Comparison of ENCODE assay signal across 11 mouse cellular contexts in genomic region chr12:79846247-79847151, GRCm38 (mm10).
DNase-seq lines count a peak whose midpoint lies in the region; ATAC-seq and TF ChIP-seq lines count a peak whose summit lies in the region.
"Had no signal": no experiment of that assay in that cellular context is flagged by ENCODE, and none has a peak within 500 bp of the region (broad histone marks: within the 10 kb centered on the region; RNA-seq: fewer than 3 reads in every experiment).

No protein-coding gene starts in this region.

- TF ChIP-seq EP300 in liver, postnatal 0 days (IDR thresholded peaks at IDR 0.05; ENCODE audit: low read depth), result no peak

- no peaks in the 10 kb centered on the region for H3K36me3 ChIP-seq in heart, embryonic 13.5 days
- H3K36me3 ChIP-seq in neural tube, embryonic 15.5 days, result no peaks in the 10 kb centered on the region
- no peaks in the 10 kb centered on the region for H3K36me3 ChIP-seq in forebrain, embryonic 16.5 days (ENCODE audit: control insufficient read depth, insufficient read depth)
- no peaks in the 10 kb centered on the region for H3K36me3 ChIP-seq in liver, postnatal 0 days (replicated peaks; ENCODE audit: insufficient read depth, low read length)

- no peak overlapping the region for H3K4me3 ChIP-seq in heart, embryonic 13.5 days
- no peak overlapping the region for H3K4me3 ChIP-seq in neural tube, embryonic 15.5 days (replicated peaks)
- no peak overlapping the region for H3K4me3 ChIP-seq in forebrain, embryonic 16.5 days (replicated peaks; ENCODE audit: low read length)
- no peak overlapping the region for H3K4me3 ChIP-seq in liver, postnatal 0 days (ENCODE audit: low read depth, low read length)
- H3K4me3 ChIP-seq: heart, adult 2 months had no signal

- peaks cover 76% of the 10 kb centered on the region for H3K4me1 ChIP-seq in heart, embryonic 13.5 days
- peaks cover 25% of the 10 kb centered on the region for H3K4me1 ChIP-seq in neural tube, embryonic 15.5 days
- H3K4me1 ChIP-seq in forebrain, embryonic 16.5 days (replicated peaks; ENCODE audit: control insufficient read depth, insufficient read depth, low read length), result peaks cover 26% of the 10 kb centered on the region
- H3K4me1 ChIP-seq in liver, postnatal 0 days (ENCODE audit: insufficient read depth), result peaks cover 25% of the 10 kb centered on the region

- DNase-seq in heart, adult 18-20 months, result no peak
- DNase-seq in neural tube, embryonic 10.5 days (ENCODE audit: extremely low spot score, low spot score), result peak; percentile 52
- DNase-seq in frontal cortex, postnatal 10 days (ENCODE audit: low spot score in 2 of 2), result no peak
- DNase-seq in cerebellum, adult 9-11 months, result no peak
- DNase-seq in liver, postnatal 0 days, result no peak
- DNase-seq: cerebellum, postnatal 14 days had no signal

- no peak for TF ChIP-seq CTCF in liver, postnatal 0 days (IDR thresholded peaks at IDR 0.05; ENCODE audit: low read depth)

- ATAC-seq in heart, embryonic 13.5 days (ENCODE audit: extremely low read depth, insufficient number of reproducible peaks, low FRiP score, low TSS enrichment), result no peak
- ATAC-seq in neural tube, embryonic 15.5 days (ENCODE audit: low FRiP score), result no peak
- ATAC-seq in forebrain, embryonic 16.5 days, result peak; percentile 47
- ATAC-seq in liver, postnatal 0 days, result no peak

- WGBS in heart, embryonic 13.5 days, result 62% methylated on average over 7 of the region's 7 CpGs
- 50% methylated on average over 7 of the region's 7 CpGs for WGBS in neural tube, embryonic 15.5 days
- 15% methylated on average over 7 of the region's 7 CpGs for WGBS in forebrain, embryonic 16.5 days
- 72% methylated on average over 7 of the region's 7 CpGs for WGBS in liver, postnatal 0 days (ENCODE audit: insufficient replicate concordance)

- 0 out of 2 replicates have a peak overlapping the region, but pooled peaks have one; percentile 17 for H3K27ac ChIP-seq in heart, embryonic 13.5 days (replicated peaks)
- H3K27ac ChIP-seq in neural tube, embryonic 15.5 days (replicated peaks), result no peak overlapping the region; the same call in 1 of the 2 replicates
- no peak overlapping the region for H3K27ac ChIP-seq in forebrain, embryonic 16.5 days (ENCODE audit: low read length)
- H3K27ac ChIP-seq in liver, postnatal 0 days (ENCODE audit: low read depth), result no peak overlapping the region
- H3K27ac ChIP-seq: heart, adult 2 months; liver, embryonic 14.5 days had no signal

- H3K9ac ChIP-seq in heart, embryonic 13.5 days, result no peak overlapping the region
- H3K9ac ChIP-seq in neural tube, embryonic 15.5 days (replicated peaks), result no peak overlapping the region
- no peak overlapping the region for H3K9ac ChIP-seq in forebrain, embryonic 16.5 days (replicated peaks; ENCODE audit: low read depth, low read length)
- no peak overlapping the region for H3K9ac ChIP-seq in liver, postnatal 0 days (replicated peaks)
- H3K9ac ChIP-seq: liver, embryonic 14.5 days had no signal

- H3K4me2 ChIP-seq in heart, embryonic 13.5 days, result no peak overlapping the region
- no peak overlapping the region for H3K4me2 ChIP-seq in neural tube, embryonic 15.5 days
- no peak overlapping the region for H3K4me2 ChIP-seq in forebrain, embryonic 16.5 days (ENCODE audit: low read length)
- no peak overlapping the region for H3K4me2 ChIP-seq in liver, postnatal 0 days (ENCODE audit: low read depth, low read length)

- no peaks in the 10 kb centered on the region for H3K27me3 ChIP-seq in heart, embryonic 13.5 days (replicated peaks)
- H3K27me3 ChIP-seq in neural tube, embryonic 15.5 days (replicated peaks), result no peaks in the 10 kb centered on the region
- H3K27me3 ChIP-seq in forebrain, embryonic 16.5 days (replicated peaks; ENCODE audit: control insufficient read depth, insufficient read depth, low read length), result no peaks in the 10 kb centered on the region
- no peaks in the 10 kb centered on the region for H3K27me3 ChIP-seq in liver, postnatal 0 days (ENCODE audit: insufficient read depth, low read length)

- H3K9me3 ChIP-seq in heart, embryonic 13.5 days, result no peaks in the 10 kb centered on the region
- no peaks in the 10 kb centered on the region for H3K9me3 ChIP-seq in neural tube, embryonic 15.5 days (replicated peaks)
- H3K9me3 ChIP-seq in forebrain, embryonic 16.5 days (ENCODE audit: control insufficient read depth, low read length), result no peaks in the 10 kb centered on the region
- no peaks in the 10 kb centered on the region for H3K9me3 ChIP-seq in liver, postnatal 0 days (ENCODE audit: low read length)
